Mouse (Mus musculus): ENCODE data around the gene Lca5. TPM values are rescaled to one million over a fixed set of nuclear protein-coding genes. Genes with fewer than 3 reads are reported as not detected.

Lca5 gene
- 1 to 10 TPM in 2 of 4 experiments, under 1 TPM in 2; 0.34 to 2.4 (median 0.99) TPM for total RNA-seq (2022)

GRCm38 (mm10) chr9:83440392-83441357, at the start of gene Lca5:
TSS of gene Lca5 (minus strand) at chr9:83441127.
- peak; percentile 89 to 90 for DNase-seq (ENCODE audit: low spot score in 2 of 2)

GRCm38 (mm10) chr9:83488491-83489210, 47.7 kb upstream of the Lca5 start:
- DNase-seq (ENCODE audit: low spot score in 2 of 2): no peak

- DNase-seq (ENCODE audit: low spot score in 2 of 2): no peak
These were observed 47.0 kb upstream of the Lca5 start for GRCm38 (mm10) chr9:83487771-83488470.

- no peak for DNase-seq (ENCODE audit: low spot score in 2 of 2)
These were observed 45.0 kb upstream of the Lca5 start for GRCm38 (mm10) chr9:83485966-83486365.

- DNase-seq (ENCODE audit: low spot score in 2 of 2): no peak
These were observed 44.4 kb upstream of the Lca5 start for GRCm38 (mm10) chr9:83485357-83485756.

GRCm38 (mm10) chr9:83483419-83483818, 42.5 kb upstream of the Lca5 start:
- DNase-seq (ENCODE audit: low spot score in 2 of 2): no peak

GRCm38 (mm10) chr9:83482176-83482949, 41.4 kb upstream of the Lca5 start:
- no peak for DNase-seq (ENCODE audit: low spot score in 2 of 2)

- no peak for DNase-seq (ENCODE audit: low spot score in 2 of 2)
These were observed 28.9 kb upstream of the Lca5 start for GRCm38 (mm10) chr9:83469871-83470270.

- peak; percentile 16 to 26 for DNase-seq (ENCODE audit: low spot score in 2 of 2)
These were observed 6.8 kb upstream of the Lca5 start for GRCm38 (mm10) chr9:83447771-83448170.

GRCm38 (mm10) chr9:83447176-83447575, 6.2 kb upstream of the Lca5 start:
- no peak for DNase-seq (ENCODE audit: low spot score in 2 of 2)

- no peak for DNase-seq (ENCODE audit: low spot score in 2 of 2)
These were observed 3.3 kb downstream of the Lca5 start for GRCm38 (mm10) chr9:83437621-83438020.

GRCm38 (mm10) chr9:83434489-83434888, 6.4 kb downstream of the Lca5 start:
- DNase-seq (ENCODE audit: low spot score in 2 of 2): no peak

- DNase-seq (ENCODE audit: low spot score in 2 of 2): no peak
These were observed 7.3 kb downstream of the Lca5 start for GRCm38 (mm10) chr9:83433661-83434060.

- no peak for DNase-seq (ENCODE audit: low spot score in 2 of 2)
These were observed 13.0 kb downstream of the Lca5 start for GRCm38 (mm10) chr9:83427926-83428325.

GRCm38 (mm10) chr9:83418965-83419364, 22.0 kb downstream of the Lca5 start:
- no peak for DNase-seq (ENCODE audit: low spot score in 2 of 2)

GRCm38 (mm10) chr9:83413046-83413445, 27.9 kb downstream of the Lca5 start:
- no peak for DNase-seq (ENCODE audit: low spot score in 2 of 2)

GRCm38 (mm10) chr9:83405150-83405549, 35.8 kb downstream of the Lca5 start:
- DNase-seq (ENCODE audit: low spot score in 2 of 2): no peak

- DNase-seq (ENCODE audit: low spot score in 2 of 2): no peak
These were observed 40.1 kb downstream of the Lca5 start for GRCm38 (mm10) chr9:83400783-83401182.

GRCm38 (mm10) chr9:83399414-83399813, 41.5 kb downstream of the Lca5 start:
- DNase-seq (ENCODE audit: low spot score in 2 of 2): no peak

GRCm38 (mm10) chr9:83398260-83398659, 42.7 kb downstream of the Lca5 start:
- DNase-seq (ENCODE audit: low spot score in 2 of 2): no peak

GRCm38 (mm10) chr9:83395456-83395855, 45.5 kb downstream of the Lca5 start:
- DNase-seq (ENCODE audit: low spot score in 2 of 2): no peak
